Mouse (Mus musculus): ENCODE results near the gene 4930404N11Rik.

4930404N11Rik gene

DNA sequence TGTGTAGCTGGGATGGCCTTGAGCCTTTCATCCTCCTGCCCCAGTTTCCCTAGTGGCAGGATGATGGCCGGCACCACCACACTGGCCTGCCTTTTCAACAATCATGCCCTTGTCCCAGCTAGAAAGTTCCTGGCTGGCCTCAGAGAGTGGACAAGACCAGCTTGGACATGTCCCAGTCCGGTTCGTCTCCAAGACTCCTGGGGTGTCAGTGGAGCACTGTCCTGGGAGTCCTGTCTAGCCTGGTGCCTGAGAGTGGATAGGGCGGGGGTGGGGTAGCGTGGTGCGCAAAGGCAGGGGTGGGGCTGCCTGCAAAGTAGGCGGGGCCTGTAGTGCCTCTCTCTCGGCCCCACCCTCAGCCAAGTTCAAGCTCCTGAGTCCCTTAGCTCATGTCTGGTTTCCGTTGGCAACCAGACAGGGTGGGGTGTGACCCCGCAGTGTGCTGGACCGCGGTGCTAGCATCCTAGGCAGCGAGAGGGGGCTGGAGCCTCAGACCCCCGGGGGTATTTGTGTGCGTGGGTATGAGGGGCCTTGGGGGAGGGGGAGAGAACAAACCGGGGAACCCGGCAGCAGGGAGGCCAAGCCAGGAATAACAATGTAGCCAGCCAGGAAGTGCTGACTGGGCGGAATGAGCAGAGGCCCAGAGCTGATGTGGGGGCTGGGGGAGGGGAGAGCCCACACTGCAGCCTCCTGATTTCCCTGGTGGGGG, 36.1 kb upstream of the 4930404N11Rik start:
- peak; percentile 82 for DNase-seq

DNA sequence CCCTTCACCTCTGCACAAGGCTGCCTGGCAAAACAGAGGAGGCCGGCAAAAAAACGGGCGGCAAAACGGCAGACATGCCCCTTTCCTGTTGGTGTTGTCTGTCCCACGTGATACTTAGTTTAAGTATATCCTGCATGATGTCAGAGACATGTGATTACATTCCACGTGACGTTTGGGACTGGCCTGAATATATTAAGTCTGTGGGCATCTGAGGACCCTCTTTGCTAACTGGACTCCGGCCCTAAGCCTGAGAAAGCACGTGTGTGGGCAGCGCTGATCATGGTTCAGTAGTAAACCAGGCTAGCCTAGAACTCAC, 35.5 kb upstream of the 4930404N11Rik start:
- no peak for DNase-seq

GRCm38 (mm10) chr10:81400371-81401204, 35.0 kb upstream of the 4930404N11Rik start:
- DNase-seq, result peak; percentile 95

DNA sequence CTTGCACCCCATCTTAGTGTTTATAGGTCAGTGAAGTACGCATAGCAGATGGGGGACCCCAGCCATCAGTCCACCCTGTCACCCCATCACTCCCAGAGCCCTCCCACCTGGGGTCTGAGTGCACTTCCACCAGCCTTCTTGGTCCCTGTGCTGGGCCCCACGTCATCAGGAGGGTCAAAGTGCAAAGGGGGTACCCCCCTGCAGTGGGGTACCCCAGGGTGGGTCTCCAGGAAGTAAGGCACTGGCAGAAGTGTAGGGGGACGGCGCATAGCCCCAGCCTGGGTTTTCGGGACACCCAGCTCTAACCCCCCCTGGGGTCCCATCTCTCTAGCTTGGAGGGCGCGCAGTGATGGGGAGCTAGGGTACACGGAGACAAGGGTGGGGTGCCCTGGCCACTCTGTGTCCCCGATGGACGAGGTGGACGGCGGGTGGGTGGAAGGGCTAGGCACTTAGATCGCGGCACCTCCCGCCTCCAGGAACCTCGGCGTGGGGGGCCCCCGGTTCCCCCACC, 34.2 kb upstream of the 4930404N11Rik start:
- DNase-seq, result peak; percentile 77

- DNase-seq, result peak; percentile 79
Observed at GRCm38 (mm10) chr10:81399296-81399695, 33.7 kb upstream of the 4930404N11Rik start.

- DNase-seq, result no peak
Observed at GRCm38 (mm10) chr10:81396749-81397148, 31.1 kb upstream of the 4930404N11Rik start.

DNA sequence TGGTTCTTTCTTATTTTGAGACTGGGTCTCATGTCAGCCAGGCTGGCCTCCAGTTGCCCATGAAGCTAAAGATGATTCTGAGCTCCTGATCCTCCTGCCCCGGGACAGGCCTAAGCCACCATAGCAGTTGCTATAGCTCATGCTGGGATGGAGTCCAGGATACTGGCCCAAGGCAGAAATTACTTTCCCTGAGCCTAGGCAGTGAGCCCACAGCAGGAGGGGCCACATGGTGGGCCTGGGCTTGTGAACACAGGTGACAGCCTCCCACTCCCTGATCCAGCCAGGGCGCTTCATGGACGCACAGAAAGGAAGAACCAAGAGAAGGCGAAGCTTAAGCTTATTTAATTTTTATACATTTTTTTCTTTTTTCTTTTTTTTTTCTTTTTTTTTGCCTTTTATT, 30.2 kb upstream of the 4930404N11Rik start:
- DNase-seq, result no peak

GRCm38 (mm10) chr10:81395127-81395526, 29.5 kb upstream of the 4930404N11Rik start:
- peak; percentile 73 for DNase-seq

- no peak for DNase-seq
Observed at GRCm38 (mm10) chr10:81393456-81394063, 27.9 kb upstream of the 4930404N11Rik start.

- DNase-seq, result no peak
Observed at GRCm38 (mm10) chr10:81392781-81393185, 27.2 kb upstream of the 4930404N11Rik start, which contains the start of gene Smim24. Gene Smim24 (plus strand): TSS chr10:81393051.

DNA sequence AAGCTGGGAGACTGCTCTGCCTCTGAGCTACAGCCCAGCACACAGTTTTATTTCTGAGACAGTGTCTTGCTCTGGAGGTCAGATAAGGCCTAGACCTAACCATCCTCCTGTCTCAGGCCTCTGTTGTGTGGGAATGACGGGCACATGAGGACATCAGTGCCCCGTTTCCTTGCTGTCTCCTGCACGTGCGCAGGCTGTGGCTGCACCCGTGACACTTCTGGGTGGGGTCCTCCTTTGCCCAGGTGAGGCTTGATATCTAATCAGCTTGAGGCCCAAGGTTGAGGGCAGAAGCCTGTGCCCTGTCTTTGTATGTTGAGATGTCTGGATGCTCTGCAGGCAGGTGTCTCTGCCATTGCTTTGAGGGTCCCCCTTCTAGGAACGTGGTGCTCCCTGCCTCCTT, 26.7 kb upstream of the 4930404N11Rik start:
- no peak for DNase-seq

- peak; percentile 57 for DNase-seq
Observed at GRCm38 (mm10) chr10:81390678-81390965, 25.0 kb upstream of the 4930404N11Rik start.

DNA sequence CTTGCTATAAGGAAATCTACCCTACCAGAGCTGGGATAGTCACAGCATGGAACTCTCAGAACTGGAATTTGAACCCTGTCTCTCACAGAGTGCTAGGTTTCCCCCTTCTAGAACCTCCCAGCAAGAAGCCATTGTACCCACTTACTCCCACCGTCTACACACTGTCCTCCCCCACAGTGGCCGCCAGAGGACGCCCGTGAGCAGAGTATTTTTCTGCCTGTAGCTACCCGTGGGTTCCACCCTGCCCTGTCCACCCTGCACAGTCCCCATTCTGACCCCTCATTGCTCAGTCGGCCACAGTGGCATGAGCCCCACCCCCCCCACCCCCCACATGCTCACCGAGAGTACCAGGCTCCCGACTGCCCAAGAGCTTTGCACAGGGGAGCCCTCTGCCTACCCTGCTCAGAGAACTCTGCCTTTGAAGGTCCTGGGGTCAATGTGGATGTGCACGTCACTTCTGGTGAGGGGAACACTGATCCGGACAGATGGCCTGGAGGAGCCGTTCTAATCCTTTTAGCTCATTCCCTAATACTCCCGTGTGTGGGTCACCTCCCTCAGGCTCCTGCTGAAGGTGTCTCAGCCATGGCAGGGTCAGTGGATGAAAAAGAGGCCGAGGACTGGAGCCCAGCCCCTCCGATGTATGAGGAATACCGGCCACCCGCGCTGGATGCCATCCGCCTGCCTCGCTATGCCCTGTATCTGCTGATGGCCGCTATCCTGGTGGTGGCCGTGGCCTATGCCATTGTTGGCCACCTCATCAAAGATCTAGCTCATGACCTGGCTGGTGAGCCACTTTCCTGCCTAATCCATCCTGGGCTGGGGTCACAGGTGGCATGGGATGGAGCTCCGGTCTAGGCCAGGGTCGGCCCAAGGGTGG, 24.4 kb upstream of the 4930404N11Rik start:
- DNase-seq, result peak; percentile 77

- no peak for DNase-seq
Observed at GRCm38 (mm10) chr10:81389373-81389772, 23.8 kb upstream of the 4930404N11Rik start.

- no peak for DNase-seq
Observed at GRCm38 (mm10) chr10:81388505-81389055, 23.0 kb upstream of the 4930404N11Rik start, which contains the start of gene Gm48552. Gene Gm48552 (plus strand): TSS chr10:81389005.

GRCm38 (mm10) chr10:81387716-81388115, 22.1 kb upstream of the 4930404N11Rik start:
- DNase-seq, result no peak

- DNase-seq, result peak; percentile 67
Observed at GRCm38 (mm10) chr10:81385603-81386306, 20.1 kb upstream of the 4930404N11Rik start.

- DNase-seq, result no peak
Observed at GRCm38 (mm10) chr10:81384605-81384982, 19.0 kb upstream of the 4930404N11Rik start.

DNA sequence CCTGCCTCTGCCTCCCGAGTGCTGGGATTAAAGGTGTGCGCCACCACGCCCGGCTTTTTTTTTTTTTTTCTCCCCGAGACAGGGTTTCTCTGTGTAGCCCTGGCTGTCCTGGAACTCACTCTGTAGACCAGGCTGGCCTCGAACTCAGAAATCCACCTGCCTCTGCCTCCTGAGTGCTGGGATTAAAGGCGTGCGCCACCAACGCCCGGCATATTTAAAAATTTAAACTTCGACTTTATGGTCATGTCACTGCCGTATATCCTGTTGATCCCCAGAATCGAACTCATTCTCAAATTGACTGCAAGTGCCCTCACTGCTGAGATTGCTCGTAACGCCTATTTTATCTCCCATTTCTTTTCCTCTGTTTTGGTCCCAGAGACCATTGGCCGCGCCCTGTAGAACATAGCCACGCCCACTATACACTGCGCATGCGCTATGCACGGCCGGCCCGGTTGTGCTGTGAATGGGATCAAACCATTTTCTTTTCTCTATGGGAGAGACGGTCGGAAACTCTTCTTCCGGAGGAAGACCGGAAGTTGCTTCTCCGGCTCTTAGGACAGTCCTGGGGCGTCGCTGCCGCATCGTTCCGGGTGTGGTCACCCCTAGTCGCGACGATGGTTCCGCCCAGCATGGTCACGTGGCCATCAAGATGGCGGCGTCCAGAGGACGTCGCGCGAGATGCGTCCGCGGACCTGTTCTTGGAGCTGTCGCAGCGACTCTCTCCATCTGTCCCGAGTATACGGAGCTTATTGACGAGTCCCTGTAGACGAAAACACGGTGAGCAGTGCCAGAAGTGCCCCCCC, 18.4 kb upstream of the 4930404N11Rik start, which contains the start of the genes Dohh and Gm48551:
TSS of gene Dohh (plus strand) at position 627 of the 803 bp plus-strand sequence.
TSS of gene Gm48551 (plus strand) at position 665 of the 803 bp plus-strand sequence.
- peak; percentile 99 for DNase-seq

DNA sequence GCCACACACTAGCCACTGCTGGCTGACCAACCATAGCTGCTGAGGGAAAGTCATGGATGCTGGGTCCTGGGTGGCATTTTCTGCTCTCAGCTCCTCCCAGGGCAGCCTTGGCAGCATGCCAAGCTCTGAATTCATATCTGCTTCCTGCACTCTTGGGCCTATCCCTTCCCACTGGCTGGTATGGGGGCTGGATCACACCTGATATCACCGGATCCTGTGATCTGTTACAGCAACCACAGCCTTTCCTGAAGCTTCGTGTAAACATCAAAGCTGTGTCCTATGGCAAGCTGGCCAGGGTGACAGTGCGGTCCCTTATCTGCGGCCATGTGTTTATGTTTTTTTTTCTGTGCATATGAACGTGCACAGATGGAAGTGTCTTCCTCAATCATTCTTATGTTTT, 16.4 kb upstream of the 4930404N11Rik start:
- DNase-seq, result peak; percentile 61
